In the genomic region with DNA sequence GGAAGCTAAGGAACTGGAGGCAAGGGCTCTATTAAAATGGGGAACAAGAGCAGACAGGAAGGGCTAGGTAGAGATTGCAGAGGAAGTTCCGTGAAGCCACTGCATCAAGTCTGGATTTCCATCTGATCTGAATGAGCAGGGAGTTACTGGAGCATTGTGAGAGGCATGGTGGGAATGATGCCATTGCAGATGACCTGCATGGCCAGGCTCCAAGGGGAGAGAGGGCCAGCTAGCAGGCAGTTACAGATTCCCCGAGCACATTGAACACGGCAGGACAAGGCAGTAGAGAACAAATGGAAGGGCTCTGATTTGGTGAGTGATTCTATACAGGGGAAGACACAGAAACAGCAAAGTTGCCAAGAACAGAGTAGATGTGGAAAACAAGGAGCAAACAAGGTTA, we compare ENCODE assay signal across 20 mouse cellular contexts.
DNase-seq lines count a peak whose midpoint lies in the region; ATAC-seq and TF ChIP-seq lines count a peak whose summit lies in the region.
"Had no signal": no experiment of that assay in that cellular context is flagged by ENCODE, and none has a peak within 500 bp of the region (broad histone marks: within the 10 kb centered on the region; RNA-seq: fewer than 3 reads in every experiment).

No protein-coding gene starts in this region.

- no peak overlapping the region for H3K9ac ChIP-seq in liver, postnatal 0 days (replicated peaks)
- H3K9ac ChIP-seq: embryonic facial prominence, embryonic 13.5 days; heart, embryonic 12.5 days; hindbrain, embryonic 15.5 days; limb, embryonic 13.5 days; midbrain, embryonic 13.5 days; neural tube, embryonic 15.5 days had no signal

- TF ChIP-seq EP300 in liver, postnatal 0 days (IDR thresholded peaks at IDR 0.05; ENCODE audit: low read depth), result no peak

- no peak for ATAC-seq in liver, postnatal 0 days
- ATAC-seq: intestine, embryonic 16.5 days; midbrain, embryonic 13.5 days had no signal

- DNase-seq in gastrocnemius, adult 18-20 months (ENCODE audit: low spot score), result peak; percentile 13
- no peak for DNase-seq in gastrocnemius, adult 8-10 months (ENCODE audit: low spot score in 2 of 2)
- DNase-seq in ovary, postnatal 36 days (ENCODE audit: low spot score), result peak; percentile 7
- no peak for DNase-seq in ovary, adult 18-20 months (ENCODE audit: low spot score)
- DNase-seq in cerebellum, adult 9-10 months, result peak; percentile 79
- no peak for DNase-seq in heart, postnatal 4 days
- DNase-seq in liver, postnatal 0 days, result no peak
- DNase-seq: retina, postnatal 1 day; thymus, postnatal 36 days had no signal

- 73% methylated on average over 3 of the region's 3 CpGs for WGBS in liver, postnatal 0 days (ENCODE audit: insufficient replicate concordance)

- no peaks in the 10 kb centered on the region for H3K9me3 ChIP-seq in liver, postnatal 0 days (ENCODE audit: low read length)
- H3K9me3 ChIP-seq: embryonic facial prominence, embryonic 13.5 days; heart, embryonic 12.5 days; hindbrain, embryonic 15.5 days; limb, embryonic 13.5 days; midbrain, embryonic 13.5 days; neural tube, embryonic 15.5 days had no signal

- no peaks in the 10 kb centered on the region for H3K36me3 ChIP-seq in liver, postnatal 0 days (replicated peaks; ENCODE audit: insufficient read depth, low read length)
- H3K36me3 ChIP-seq: embryonic facial prominence, embryonic 13.5 days; heart, embryonic 12.5 days; hindbrain, embryonic 15.5 days; limb, embryonic 13.5 days; midbrain, embryonic 13.5 days; neural tube, embryonic 15.5 days had no signal

- H3K4me2 ChIP-seq in liver, postnatal 0 days (ENCODE audit: low read depth, low read length), result no peak overlapping the region
- H3K4me2 ChIP-seq: embryonic facial prominence, embryonic 13.5 days; heart, embryonic 12.5 days; hindbrain, embryonic 15.5 days; limb, embryonic 13.5 days; midbrain, embryonic 13.5 days; neural tube, embryonic 15.5 days had no signal

- no peak for TF ChIP-seq CTCF in liver, postnatal 0 days (IDR thresholded peaks at IDR 0.05; ENCODE audit: low read depth)

- no peak overlapping the region for H3K4me3 ChIP-seq in liver, postnatal 0 days (ENCODE audit: low read depth, low read length)
- H3K4me3 ChIP-seq: embryonic facial prominence, embryonic 13.5 days; heart, embryonic 12.5 days; hindbrain, embryonic 15.5 days; layer of hippocampus, adult 2 months; limb, embryonic 13.5 days; midbrain, embryonic 13.5 days; myocyte; neural tube, embryonic 15.5 days had no signal

- no peaks in the 10 kb centered on the region for H3K27me3 ChIP-seq in liver, postnatal 0 days (ENCODE audit: insufficient read depth, low read length)
- H3K27me3 ChIP-seq: heart, embryonic 12.5 days had no signal

- no peak overlapping the region for H3K27ac ChIP-seq in liver, postnatal 0 days (ENCODE audit: low read depth)
- H3K27ac ChIP-seq: embryonic facial prominence, embryonic 13.5 days; hindbrain, embryonic 15.5 days; kidney, postnatal 0 days; layer of hippocampus, adult 2 months; limb, embryonic 13.5 days; macrophage; midbrain, embryonic 13.5 days; neural tube, embryonic 15.5 days had no signal

- no peaks in the 10 kb centered on the region for H3K4me1 ChIP-seq in liver, postnatal 0 days (ENCODE audit: insufficient read depth)
- H3K4me1 ChIP-seq: embryonic facial prominence, embryonic 13.5 days; heart, embryonic 12.5 days; hindbrain, embryonic 15.5 days; limb, embryonic 13.5 days; midbrain, embryonic 13.5 days; neural tube, embryonic 15.5 days had no signal

Comparison
In these comparisons a context has a peak if more than half of its experiments do, and no peak if none do; other contexts are left out.
1. DNase-seq: peak in gastrocnemius, adult 18-20 months (single experiment), ovary, postnatal 36 days (single experiment) and cerebellum, adult 9-10 months (single experiment); none in gastrocnemius, adult 8-10 months (0 of 2), ovary, adult 18-20 months (single experiment), heart, postnatal 4 days (single experiment) and liver, postnatal 0 days (single experiment).